ENCODE assay signal across 16 mouse cellular contexts in the genomic region with DNA sequence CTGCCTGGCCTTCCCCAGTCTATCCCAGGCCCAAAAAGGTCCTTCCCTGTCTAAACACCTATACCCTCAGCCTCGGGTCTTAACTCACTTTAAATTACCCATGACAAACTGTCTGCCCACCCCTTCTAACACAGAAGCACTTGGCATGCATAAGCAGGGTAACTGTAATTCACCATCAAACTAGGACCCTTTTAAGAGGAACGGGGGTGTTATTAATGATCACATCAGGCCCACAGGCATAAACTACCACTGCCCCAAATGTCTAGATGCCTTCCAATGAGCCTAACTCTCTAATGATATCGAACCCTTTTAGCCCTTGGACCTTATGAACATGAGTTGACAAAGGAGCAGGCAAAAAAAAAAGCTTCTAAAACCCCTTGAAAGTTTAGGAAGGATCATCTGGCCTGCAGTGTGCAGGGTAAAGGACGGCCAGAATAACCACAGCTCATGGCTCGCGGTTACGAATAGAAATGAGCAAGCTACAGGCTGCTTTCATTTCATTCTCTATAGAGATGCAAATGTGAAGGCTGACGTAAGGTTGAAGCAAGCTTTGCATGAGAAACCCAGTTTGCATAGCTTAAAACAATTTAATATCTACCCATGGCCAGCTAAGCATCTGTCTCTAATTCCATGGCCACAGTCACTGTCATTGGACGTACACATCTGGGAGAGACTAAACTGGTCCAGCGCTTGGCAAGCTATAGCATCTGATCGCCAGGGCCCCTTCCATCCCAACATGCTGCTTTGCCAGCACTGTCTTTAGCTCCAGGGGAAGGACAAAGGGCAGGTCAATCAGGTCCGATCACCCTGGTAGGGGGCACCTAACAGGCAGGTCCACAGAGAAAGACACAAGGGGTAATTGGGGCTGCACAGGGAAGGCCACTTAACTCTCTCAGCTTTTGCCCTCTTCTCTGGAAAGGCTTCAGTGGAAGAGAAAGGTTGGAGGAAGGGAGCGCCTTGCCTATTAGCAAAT.
DNase-seq lines count a peak whose midpoint lies in the region; ATAC-seq and TF ChIP-seq lines count a peak whose summit lies in the region.
"Had no signal": no experiment of that assay in that cellular context is flagged by ENCODE, and none has a peak within 500 bp of the region (broad histone marks: within the 10 kb centered on the region; RNA-seq: fewer than 3 reads in every experiment).

No protein-coding gene starts in this region.

- no peak overlapping the region for H3K4me2 ChIP-seq in midbrain, postnatal 0 days (ENCODE audit: low read depth, low read length, poor library complexity, severe bottlenecking)
- peak overlapping the region; percentile 15; the same call in 1 of the 2 replicates for H3K4me2 ChIP-seq in forebrain, embryonic 11.5 days (ENCODE audit: low read depth, low read length, severe bottlenecking)
- H3K4me2 ChIP-seq in midbrain, embryonic 11.5 days, result no peak overlapping the region
- H3K4me2 ChIP-seq: liver, embryonic 15.5 days; stomach, embryonic 15.5 days had no signal

- TF ChIP-seq CTCF in midbrain, postnatal 0 days (IDR thresholded peaks at IDR 0.05), result no peak

- H3K36me3 ChIP-seq in midbrain, embryonic 10.5 days, result no peaks in the 10 kb centered on the region
- no peaks in the 10 kb centered on the region for H3K36me3 ChIP-seq in midbrain, postnatal 0 days (ENCODE audit: insufficient read depth, low read length)
- H3K36me3 ChIP-seq in forebrain, embryonic 11.5 days (ENCODE audit: control insufficient read depth, insufficient read depth, low read length), result no peaks in the 10 kb centered on the region
- H3K36me3 ChIP-seq in midbrain, embryonic 11.5 days (ENCODE audit: control insufficient read depth, insufficient read depth, low read length), result no peaks in the 10 kb centered on the region
- H3K36me3 ChIP-seq: liver, embryonic 15.5 days; stomach, embryonic 15.5 days had no signal

- no peak overlapping the region for H3K4me3 ChIP-seq in midbrain, embryonic 10.5 days
- no peak overlapping the region for H3K4me3 ChIP-seq in midbrain, postnatal 0 days (ENCODE audit: low read depth, low read length)
- no peak overlapping the region for H3K4me3 ChIP-seq in forebrain, embryonic 11.5 days (ENCODE audit: low read depth, low read length)
- no peak overlapping the region for H3K4me3 ChIP-seq in midbrain, embryonic 11.5 days (ENCODE audit: low read depth, low read length)
- H3K4me3 ChIP-seq: liver, embryonic 15.5 days; stomach, embryonic 15.5 days had no signal

- no peak for DNase-seq in midbrain, embryonic 10.5 days (ENCODE audit: low spot score)
- DNase-seq in midbrain, postnatal 0 days (ENCODE audit: low spot score), result no peak
- peak; percentile 56 for DNase-seq in forebrain, embryonic 11.5 days (ENCODE audit: low spot score)
- DNase-seq in midbrain, embryonic 11.5 days (ENCODE audit: low spot score, missing footprints), result peak; percentile 93
- DNase-seq in spleen, adult 18-20 months, result no peak
- DNase-seq in right cerebral cortex, postnatal 10 days (ENCODE audit: low spot score in 2 of 2), result no peak
- DNase-seq: cerebellum, postnatal 10 days; gastrocnemius, postnatal 14 days; heart, postnatal 10 days; kidney, adult 9 months; right cerebral cortex, adult 18-20 months; thymus, adult 2 months had no signal

- peaks cover 67% of the 10 kb centered on the region for H3K4me1 ChIP-seq in midbrain, embryonic 10.5 days
- H3K4me1 ChIP-seq in midbrain, postnatal 0 days (ENCODE audit: insufficient read depth, low read length), result peaks cover 11% of the 10 kb centered on the region; the same call in 1 of the 2 replicates
- peaks cover 20% of the 10 kb centered on the region for H3K4me1 ChIP-seq in forebrain, embryonic 11.5 days (replicated peaks; ENCODE audit: control insufficient read depth, insufficient read depth, low read length)
- H3K4me1 ChIP-seq in midbrain, embryonic 11.5 days (ENCODE audit: control insufficient read depth, insufficient read depth, low read length), result peaks cover 43% of the 10 kb centered on the region
- H3K4me1 ChIP-seq: liver, embryonic 15.5 days; stomach, embryonic 15.5 days had no signal

- H3K9me3 ChIP-seq in midbrain, embryonic 10.5 days (replicated peaks), result no peaks in the 10 kb centered on the region
- H3K9me3 ChIP-seq in midbrain, postnatal 0 days (ENCODE audit: low read length), result no peaks in the 10 kb centered on the region
- H3K9me3 ChIP-seq in forebrain, embryonic 11.5 days (ENCODE audit: control insufficient read depth, low read length), result no peaks in the 10 kb centered on the region
- no peaks in the 10 kb centered on the region for H3K9me3 ChIP-seq in midbrain, embryonic 11.5 days (ENCODE audit: control insufficient read depth, low read length)
- H3K9me3 ChIP-seq: liver, embryonic 15.5 days; stomach, embryonic 15.5 days had no signal

- 60% methylated on average over 13 of the region's 13 CpGs for WGBS in midbrain, embryonic 10.5 days
- 35% methylated on average over 13 of the region's 13 CpGs for WGBS in midbrain, postnatal 0 days
- WGBS in forebrain, embryonic 11.5 days, result 37% methylated on average over 13 of the region's 13 CpGs
- WGBS in midbrain, embryonic 11.5 days, result 45% methylated on average over 13 of the region's 13 CpGs

- H3K27me3 ChIP-seq in midbrain, embryonic 10.5 days (ENCODE audit: low read depth, poor library complexity, severe bottlenecking), result peaks cover 43% of the 10 kb centered on the region
- H3K27me3 ChIP-seq in midbrain, postnatal 0 days (ENCODE audit: insufficient read depth, low read length), result no peaks in the 10 kb centered on the region
- H3K27me3 ChIP-seq in forebrain, embryonic 11.5 days (ENCODE audit: control insufficient read depth, insufficient read depth, low read length), result no peaks in the 10 kb centered on the region
- no peaks in the 10 kb centered on the region for H3K27me3 ChIP-seq in midbrain, embryonic 11.5 days (ENCODE audit: control insufficient read depth, insufficient read depth, low read length)
- H3K27me3 ChIP-seq: liver, embryonic 15.5 days; stomach, embryonic 15.5 days had no signal

- H3K9ac ChIP-seq in midbrain, postnatal 0 days (replicated peaks; ENCODE audit: low read length, poor library complexity, severe bottlenecking), result no peak overlapping the region
- H3K9ac ChIP-seq in forebrain, embryonic 11.5 days (ENCODE audit: low read length), result no peak overlapping the region; the same call in 1 of the 2 replicates
- no peak overlapping the region; the same call in 1 of the 2 replicates for H3K9ac ChIP-seq in midbrain, embryonic 11.5 days (ENCODE audit: low read length)
- H3K9ac ChIP-seq: liver, embryonic 15.5 days; stomach, embryonic 15.5 days had no signal

- peak overlapping the region; percentile 73 for H3K27ac ChIP-seq in midbrain, embryonic 10.5 days (replicated peaks)
- H3K27ac ChIP-seq in midbrain, postnatal 0 days (ENCODE audit: low read depth, low read length), result no peak overlapping the region
- peak overlapping the region; percentile 84 for H3K27ac ChIP-seq in forebrain, embryonic 11.5 days (ENCODE audit: low read depth, low read length)
- peak overlapping the region; percentile 67 for H3K27ac ChIP-seq in midbrain, embryonic 11.5 days (ENCODE audit: low read depth, low read length)
- H3K27ac ChIP-seq: liver, embryonic 15.5 days; stomach, embryonic 15.5 days had no signal

- ATAC-seq in midbrain, postnatal 0 days (ENCODE audit: low FRiP score), result no peak
- ATAC-seq in forebrain, embryonic 11.5 days (replicated peaks; ENCODE audit: low FRiP score), result peak; percentile 78
- no peak for ATAC-seq in midbrain, embryonic 11.5 days (ENCODE audit: low FRiP score)
- ATAC-seq in megakaryocyte-erythroid progenitor cell, adult 5-6 weeks (replicated peaks; ENCODE audit: low FRiP score, low TSS enrichment, poor library complexity, severe bottlenecking), result no peak
- ATAC-seq: lung, postnatal 0 days had no signal

Comparison
In these comparisons a context has a peak if more than half of its experiments do, and no peak if none do; other contexts are left out.
1. DNase-seq: peak in forebrain, embryonic 11.5 days (single experiment) and midbrain, embryonic 11.5 days (single experiment); none in midbrain, embryonic 10.5 days (single experiment), midbrain, postnatal 0 days (single experiment), spleen, adult 18-20 months (0 of 2) and right cerebral cortex, postnatal 10 days (0 of 2).